Comparison of ENCODE assay signal across 10 mouse cellular contexts in the genomic region with DNA sequence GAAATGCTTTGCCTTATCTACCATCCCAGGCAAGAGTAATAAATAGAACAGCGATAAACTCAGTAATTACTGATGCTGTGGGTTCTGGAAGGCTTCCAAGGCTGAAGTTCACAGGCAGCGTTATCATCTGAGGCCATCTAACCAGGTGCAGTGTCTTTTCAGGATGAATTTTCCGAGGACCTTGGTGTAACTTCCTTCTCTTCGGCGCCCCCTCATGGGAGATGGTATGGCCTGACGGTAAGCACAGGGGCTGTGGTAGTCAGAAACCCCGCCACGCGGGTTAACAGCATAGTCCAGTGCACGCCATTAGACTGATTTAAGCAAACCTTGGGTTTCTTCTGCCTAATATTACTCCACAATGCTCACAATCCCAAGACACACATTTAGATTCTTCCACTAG.
A peak's percentile ranks its signal among the peaks of the same experiment; 100 is the strongest.
DNase-seq lines count a peak whose midpoint lies in the region.
"Had no signal": no experiment of that assay in that cellular context is flagged by ENCODE, and none has a peak within 500 bp of the region (broad histone marks: within the 10 kb centered on the region; RNA-seq: fewer than 3 reads in every experiment).

No protein-coding gene starts in this region.

- intact Hi-C loops in left cerebral cortex, postnatal 4 days (cut with DNase I): no loop called here

- DNase-seq in embryo, embryonic 10.5 days (ENCODE audit: low spot score): peak; percentile 14
- DNase-seq in embryo, embryonic 9.5 days (ENCODE audit: extremely low spot score): no peak
- DNase-seq in left cerebral cortex, postnatal 4 days: peak; percentile 6
- no peak for DNase-seq in left cerebral cortex, adult 11 months (ENCODE audit: low spot score)
- DNase-seq in R1 (ENCODE audit: low read depth, low spot score): peak; percentile 39
- DNase-seq in thymus, postnatal 10 days (ENCODE audit: low spot score in 2 of 2): peak; percentile 68 to 73
- no peak for DNase-seq in lung, postnatal 25 days (ENCODE audit: low spot score)
- DNase-seq: adrenal gland, adult 8-10 months; cerebellum, adult 11 months; heart, postnatal 4 days had no signal

Comparison
In these comparisons a context has a peak if more than half of its experiments do, and no peak if none do; other contexts are left out.
1. DNase-seq: peak in embryo, embryonic 10.5 days (single experiment), left cerebral cortex, postnatal 4 days (single experiment), R1 (single experiment) and thymus, postnatal 10 days (2 of 2); none in embryo, embryonic 9.5 days (single experiment), left cerebral cortex, adult 11 months (single experiment) and lung, postnatal 25 days (single experiment).